Mouse (Mus musculus): ENCODE data around the gene Zfp639.

The Zfp639 gene

DNA sequence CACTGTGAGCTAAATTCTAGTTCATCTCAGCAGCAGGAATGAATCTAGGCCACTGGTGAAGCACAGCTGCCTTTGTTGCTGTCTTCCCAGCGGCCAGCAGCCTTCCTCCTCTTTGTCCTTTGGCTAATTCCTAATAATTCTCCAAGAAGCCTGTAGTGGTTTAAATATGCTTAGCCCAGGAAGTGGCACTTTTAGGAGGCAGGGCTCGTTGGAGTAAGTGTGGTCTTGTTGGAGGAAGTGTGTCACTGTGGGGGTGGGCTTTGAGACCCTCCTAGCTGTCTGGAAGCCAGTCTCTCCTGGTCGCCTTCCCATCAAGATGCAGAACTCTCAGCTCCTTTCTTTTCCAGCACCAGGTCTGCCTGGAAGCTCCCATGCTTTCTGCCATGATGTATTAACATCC lies 4.2 kb upstream of the Zfp639 start:
- DNase-seq (ENCODE audit: low read depth, low spot score), result no peak

DNA sequence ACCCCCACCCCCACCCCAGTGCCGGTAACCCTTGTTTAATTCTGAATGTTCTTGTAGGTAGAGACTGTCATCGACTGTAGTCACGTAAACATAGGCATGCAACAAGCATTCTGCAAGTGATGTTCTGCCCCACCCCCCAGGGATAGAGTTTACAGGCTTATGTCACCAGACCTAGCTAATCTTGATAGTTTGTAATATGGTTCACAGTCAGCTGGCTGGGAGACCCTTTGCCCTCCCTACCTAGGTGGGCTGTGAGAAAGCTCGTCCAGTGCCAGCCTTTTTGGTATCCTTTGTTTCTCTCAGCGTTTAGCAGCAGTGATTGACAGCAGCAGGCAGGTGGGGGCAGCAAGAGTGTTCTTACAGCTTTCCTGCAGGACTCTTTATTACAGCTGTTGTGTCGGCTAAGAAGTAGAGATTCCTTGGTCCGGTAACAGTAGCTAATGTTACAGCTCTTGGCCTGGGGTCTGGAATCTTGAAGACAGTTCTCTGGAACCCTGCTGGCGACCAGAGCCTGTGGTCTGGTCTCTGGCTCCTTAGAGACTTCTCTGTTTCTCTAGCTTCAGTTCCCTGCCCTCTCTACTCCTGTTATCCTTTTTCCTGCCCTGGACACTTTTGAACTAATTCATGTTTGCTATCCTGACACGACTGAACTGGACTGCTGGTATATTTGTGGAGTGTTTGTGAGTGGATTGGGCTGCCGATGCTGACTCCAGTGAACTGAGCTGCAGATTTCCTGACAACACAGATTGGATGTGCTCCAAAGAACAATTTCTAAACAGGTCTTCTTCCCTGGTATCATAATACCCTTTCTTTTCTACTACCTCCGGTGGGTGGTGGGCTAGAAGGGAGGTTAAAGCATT lies 3.5 kb upstream of the Zfp639 start:
- DNase-seq (ENCODE audit: low read depth, low spot score), result no peak

DNA sequence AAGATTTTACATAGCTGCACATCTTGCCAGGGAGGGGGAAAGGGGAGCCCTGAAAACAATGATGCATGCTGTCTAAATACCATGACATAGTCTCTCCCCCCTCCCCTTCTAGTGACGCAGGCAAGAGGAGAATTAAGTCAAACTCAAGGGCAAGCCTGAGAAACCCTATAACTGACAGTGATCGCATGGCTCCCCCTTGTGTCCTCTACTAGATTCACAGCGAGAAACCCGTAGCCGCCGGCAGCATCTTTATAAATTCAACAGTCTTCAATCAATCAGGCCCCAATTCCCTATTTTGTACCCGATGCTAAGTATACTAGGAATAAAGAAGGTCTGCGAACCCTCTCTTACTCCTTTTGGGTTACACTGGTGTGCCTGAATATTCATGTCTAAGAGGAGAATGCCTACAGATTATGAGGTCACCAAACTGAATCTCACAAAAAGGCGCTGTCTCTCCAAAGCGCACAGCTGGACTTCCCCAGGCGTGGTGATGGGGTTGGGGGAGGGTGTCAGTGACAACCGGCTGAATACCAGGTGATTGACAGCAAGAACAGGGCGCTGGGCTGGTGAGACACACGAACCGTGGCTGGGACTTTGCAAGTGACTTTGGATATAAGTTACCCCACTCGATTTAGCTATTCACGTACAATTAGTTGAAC lies 1.3 kb upstream of the Zfp639 start:
- DNase-seq (ENCODE audit: low read depth, low spot score), result peak; percentile 81

GRCm38 (mm10) chr3:32510375-32511190 lies 524 bp downstream of the Zfp639 start:
- DNase-seq (ENCODE audit: low read depth, low spot score), result peak; percentile 94

GRCm38 (mm10) chr3:32511191-32511550 lies 1.1 kb downstream of the Zfp639 start:
- peak; percentile 61 for DNase-seq (ENCODE audit: low read depth, low spot score)

- DNase-seq (ENCODE audit: low read depth, low spot score), result no peak
These were observed 2.7 kb downstream of the Zfp639 start for GRCm38 (mm10) chr3:32512686-32513284.

GRCm38 (mm10) chr3:32513528-32513927 lies 3.5 kb downstream of the Zfp639 start:
- DNase-seq (ENCODE audit: low read depth, low spot score), result no peak

- no peak for DNase-seq (ENCODE audit: low read depth, low spot score)
These were observed 17.1 kb downstream of the Zfp639 start for GRCm38 (mm10) chr3:32527181-32527580.

DNA sequence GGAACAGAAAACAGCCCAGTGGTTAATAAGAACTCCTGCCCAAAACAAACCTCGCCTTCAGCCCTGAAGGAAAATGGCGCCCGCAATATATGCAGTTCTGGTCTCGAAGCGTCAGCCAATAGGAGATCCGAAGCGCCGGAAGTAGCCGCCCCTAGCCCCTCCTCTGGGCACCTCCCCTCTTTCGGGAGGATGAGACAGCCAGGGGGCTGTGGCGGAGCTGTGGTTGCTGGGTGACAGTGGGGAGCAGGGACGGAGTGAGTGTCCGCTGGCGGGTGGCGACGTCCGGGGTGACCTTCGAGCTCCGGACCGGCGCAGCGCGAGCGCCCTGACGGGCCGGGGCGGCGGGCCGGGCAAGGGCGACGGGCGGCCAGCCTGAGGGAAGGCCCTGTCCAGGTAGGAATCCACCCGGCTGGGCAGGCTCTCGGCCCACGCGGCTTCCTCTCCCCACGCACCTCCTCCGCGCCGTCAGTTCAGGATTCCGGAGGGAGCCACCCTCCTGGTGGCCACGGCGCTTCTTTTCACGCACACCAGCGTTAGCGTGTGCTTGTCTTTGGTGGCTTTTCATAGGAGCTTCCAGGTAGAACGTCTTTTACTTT lies 19.3 kb downstream of the Zfp639 start, which contains the start of gene Mfn1:
Gene Mfn1 (plus strand): TSS at position 163 of the 596 bp plus-strand sequence.
- peak; percentile 98 for DNase-seq (ENCODE audit: low read depth, low spot score)

- peak; percentile 58 for DNase-seq (ENCODE audit: low read depth, low spot score)
These were observed 20.0 kb downstream of the Zfp639 start for GRCm38 (mm10) chr3:32530041-32530440.

- DNase-seq (ENCODE audit: low read depth, low spot score), result no peak
These were observed 25.6 kb downstream of the Zfp639 start for GRCm38 (mm10) chr3:32535692-32536091.

DNA sequence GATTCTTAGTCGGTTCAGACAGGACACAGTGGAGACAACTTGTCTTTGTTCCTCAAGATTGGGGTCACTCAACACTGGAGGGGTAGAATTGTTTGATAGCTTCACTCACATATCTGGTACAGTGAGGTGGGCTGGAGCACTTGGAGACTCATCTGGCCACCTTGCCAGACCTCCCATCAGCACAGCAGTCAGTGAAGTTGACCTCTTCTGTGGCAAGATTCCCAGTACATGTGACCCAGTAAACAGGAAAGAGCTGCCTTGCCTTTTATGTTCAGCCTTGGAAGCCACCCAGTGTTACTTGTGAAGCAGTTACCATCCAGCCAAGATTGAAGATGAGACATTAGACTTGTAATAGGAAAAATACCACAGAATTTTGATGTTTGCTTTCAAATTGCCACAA lies 27.5 kb downstream of the Zfp639 start:
- no peak for DNase-seq (ENCODE audit: low read depth, low spot score)

- DNase-seq (ENCODE audit: low read depth, low spot score), result no peak
These were observed 28.0 kb downstream of the Zfp639 start for GRCm38 (mm10) chr3:32538091-32538490.

- peak; percentile 14 for DNase-seq (ENCODE audit: low read depth, low spot score)
These were observed 43.0 kb downstream of the Zfp639 start for GRCm38 (mm10) chr3:32553061-32553460.

GRCm38 (mm10) chr3:32563401-32563800 lies 53.3 kb downstream of the Zfp639 start:
- no peak for DNase-seq (ENCODE audit: low read depth, low spot score)
